Mouse (Mus musculus) neutrophil, adult 65 days (primary cell): Measurements from ENCODE around the gene Tmprss11g. TPM values are rescaled to one million over a fixed set of nuclear protein-coding genes. Genes with fewer than 3 reads are reported as not detected.

Experiments
- total RNA-seq: library from RNA; stranded (reverse); gene quantifications from 2 replicates; pipeline ENCODE4 v1.2.4, GENCODE M21; 2023

Gene Tmprss11g
- not detected in 2 replicates for total RNA-seq

DNA sequence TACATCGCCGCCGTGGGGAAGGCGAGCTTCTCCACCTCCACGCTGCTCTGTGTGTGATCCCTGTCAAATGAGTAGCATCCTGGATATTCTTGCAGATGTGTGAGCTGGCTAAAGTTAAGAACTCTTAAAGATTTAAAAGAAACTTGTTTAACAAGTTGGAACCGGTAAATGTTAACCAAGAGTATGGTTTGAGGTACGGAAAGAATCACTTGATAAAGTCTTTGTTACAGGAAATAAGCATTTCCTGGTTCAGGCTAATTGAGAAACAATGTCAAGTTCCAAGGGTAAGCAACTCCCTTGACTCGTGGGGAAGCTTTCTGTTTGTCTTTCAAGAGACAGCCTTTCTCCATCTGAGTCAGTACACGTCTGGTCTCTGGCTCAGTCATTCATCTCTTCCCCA, at the start of gene Tmprss11g:
Tmprss11g (minus strand) TSS at position 101 of the 400 bp plus-strand sequence.

GRCm38 (mm10) chr5:86468890-86469289, 49.5 kb downstream of the Tmprss11g start, which contains the start of gene Tmprss11a:
Gene Tmprss11a (minus strand): TSS chr5:86468990.

Other genes with a start within 250 kb of the Tmprss11g start
- gene Tmprss11c, start 229.3 kb downstream of the Tmprss11g start, total RNA-seq, result not detected in 2 replicates
- gene Tmprss11d, start 145.2 kb downstream of the Tmprss11g start, total RNA-seq, result not detected in 2 replicates
- gene Tmprss11a, start 49.6 kb downstream of the Tmprss11g start, total RNA-seq, result not detected in 2 replicates
- not detected in 2 replicates for gene Tmprss11f, start 113.8 kb upstream of the Tmprss11g start, total RNA-seq
- gene Tmprss11b, start 157.8 kb upstream of the Tmprss11g start, total RNA-seq, result not detected in 2 replicates
- gene Tmprss11e, start 227.2 kb upstream of the Tmprss11g start, total RNA-seq, result not detected in 2 replicates